ENCODE assay signal across 16 mouse cellular contexts in genomic region chr11:117445707-117446106, GRCm38 (mm10). TPM values are rescaled to one million over a fixed set of nuclear protein-coding genes. Genes with fewer than 3 reads are reported as not detected.
DNase-seq lines count a peak whose midpoint lies in the region; ATAC-seq and TF ChIP-seq lines count a peak whose summit lies in the region.
"Had no signal": no experiment of that assay in that cellular context is flagged by ENCODE, and none has a peak within 500 bp of the region (broad histone marks: within the 10 kb centered on the region; RNA-seq: fewer than 3 reads in every experiment).

No protein-coding gene starts in this region.

- H3K36me3 ChIP-seq in hindbrain, embryonic 12.5 days, result no peaks in the 10 kb centered on the region
- no peaks in the 10 kb centered on the region for H3K36me3 ChIP-seq in hindbrain, embryonic 10.5 days
- H3K36me3 ChIP-seq in hindbrain, postnatal 0 days (ENCODE audit: insufficient read depth, low read length), result no peaks in the 10 kb centered on the region
- H3K36me3 ChIP-seq in neural tube, embryonic 12.5 days, result no peaks in the 10 kb centered on the region
- H3K36me3 ChIP-seq: heart, embryonic 15.5 days; liver, embryonic 13.5 days; stomach, embryonic 15.5 days had no signal

- no peak for TF ChIP-seq CTCF in hindbrain, postnatal 0 days (IDR thresholded peaks at IDR 0.05; ENCODE audit: low read depth)

- H3K9me3 ChIP-seq in hindbrain, embryonic 12.5 days (replicated peaks), result no peaks in the 10 kb centered on the region
- no peaks in the 10 kb centered on the region for H3K9me3 ChIP-seq in hindbrain, embryonic 10.5 days
- no peaks in the 10 kb centered on the region for H3K9me3 ChIP-seq in hindbrain, postnatal 0 days (ENCODE audit: low read length)
- no peaks in the 10 kb centered on the region for H3K9me3 ChIP-seq in neural tube, embryonic 12.5 days
- H3K9me3 ChIP-seq: heart, embryonic 15.5 days; liver, embryonic 13.5 days; stomach, embryonic 15.5 days had no signal

- H3K27ac ChIP-seq in hindbrain, embryonic 12.5 days, result no peak overlapping the region
- H3K27ac ChIP-seq in hindbrain, embryonic 10.5 days, result no peak overlapping the region
- 0 out of 2 replicates have a peak overlapping the region, but pooled peaks have one; percentile 2 for H3K27ac ChIP-seq in hindbrain, postnatal 0 days
- 0 out of 2 replicates have a peak overlapping the region, but pooled peaks have one; percentile 12 for H3K27ac ChIP-seq in neural tube, embryonic 12.5 days
- H3K27ac ChIP-seq: heart, embryonic 15.5 days; liver, embryonic 13.5 days; stomach, embryonic 15.5 days had no signal

- peaks cover 8% of the 10 kb centered on the region; the same call in 1 of the 2 replicates for H3K27me3 ChIP-seq in hindbrain, embryonic 12.5 days
- peaks cover 47% of the 10 kb centered on the region for H3K27me3 ChIP-seq in hindbrain, embryonic 10.5 days (ENCODE audit: insufficient read depth, poor library complexity, severe bottlenecking)
- H3K27me3 ChIP-seq in hindbrain, postnatal 0 days (ENCODE audit: insufficient read depth, low read length), result no peaks in the 10 kb centered on the region
- peaks cover 8% of the 10 kb centered on the region; the same call in 1 of the 2 replicates for H3K27me3 ChIP-seq in neural tube, embryonic 12.5 days (replicated peaks)
- H3K27me3 ChIP-seq: stomach, embryonic 15.5 days had no signal

- H3K4me3 ChIP-seq in hindbrain, embryonic 12.5 days, result no peak overlapping the region
- H3K4me3 ChIP-seq in hindbrain, embryonic 10.5 days, result no peak overlapping the region
- no peak overlapping the region for H3K4me3 ChIP-seq in hindbrain, postnatal 0 days (ENCODE audit: low read length)
- H3K4me3 ChIP-seq in neural tube, embryonic 12.5 days, result no peak overlapping the region
- H3K4me3 ChIP-seq: heart, embryonic 15.5 days; liver, embryonic 13.5 days; stomach, embryonic 15.5 days had no signal

- H3K9ac ChIP-seq in hindbrain, embryonic 12.5 days, result 0 out of 2 replicates have a peak overlapping the region, but pooled peaks have one; percentile 1
- H3K9ac ChIP-seq in hindbrain, postnatal 0 days (replicated peaks; ENCODE audit: low read length), result no peak overlapping the region
- 0 out of 2 replicates have a peak overlapping the region, but pooled peaks have one; percentile 17 for H3K9ac ChIP-seq in neural tube, embryonic 12.5 days
- H3K9ac ChIP-seq: heart, embryonic 15.5 days; liver, embryonic 13.5 days; stomach, embryonic 15.5 days had no signal

- H3K4me1 ChIP-seq in hindbrain, embryonic 12.5 days, result peaks cover 32% of the 10 kb centered on the region
- peaks cover 37% of the 10 kb centered on the region for H3K4me1 ChIP-seq in hindbrain, embryonic 10.5 days (replicated peaks)
- peaks cover 4% of the 10 kb centered on the region; the same call in 1 of the 2 replicates for H3K4me1 ChIP-seq in hindbrain, postnatal 0 days (ENCODE audit: insufficient read depth, low read length)
- H3K4me1 ChIP-seq in neural tube, embryonic 12.5 days, result peaks cover 35% of the 10 kb centered on the region
- H3K4me1 ChIP-seq: heart, embryonic 15.5 days; liver, embryonic 13.5 days; stomach, embryonic 15.5 days had no signal

- H3K4me2 ChIP-seq in hindbrain, embryonic 12.5 days (replicated peaks), result no peak overlapping the region
- H3K4me2 ChIP-seq in hindbrain, postnatal 0 days (ENCODE audit: low read depth, low read length), result no peak overlapping the region
- H3K4me2 ChIP-seq in neural tube, embryonic 12.5 days (replicated peaks), result no peak overlapping the region
- H3K4me2 ChIP-seq: heart, embryonic 15.5 days; liver, embryonic 13.5 days; stomach, embryonic 15.5 days had no signal

- DNase-seq in hindbrain, embryonic 10.5 days (ENCODE audit: low spot score), result no peak
- DNase-seq in hindbrain, postnatal 0 days (ENCODE audit: low spot score), result no peak
- peak; percentile 44 for DNase-seq in kidney, postnatal 10 days
- no peak for DNase-seq in lung, adult 18-20 months
- DNase-seq: liver, embryonic 13.5 days; lung, postnatal 36 days; thymus, postnatal 4 days had no signal

- WGBS in hindbrain, embryonic 12.5 days, result 61% methylated on average over 6 of the region's 6 CpGs
- WGBS in hindbrain, embryonic 10.5 days, result 82% methylated on average over 6 of the region's 6 CpGs
- 55% methylated on average over 6 of the region's 6 CpGs for WGBS in hindbrain, postnatal 0 days
- WGBS in neural tube, embryonic 12.5 days, result 35% methylated on average over 6 of the region's 6 CpGs

- no peak for ATAC-seq in hindbrain, embryonic 12.5 days (ENCODE audit: low FRiP score)
- no peak for ATAC-seq in hindbrain, postnatal 0 days
- ATAC-seq in neural tube, embryonic 12.5 days (ENCODE audit: low FRiP score, low read depth), result no peak
- ATAC-seq in erythroid progenitor cell, adult 5-6 weeks (replicated peaks; ENCODE audit: low FRiP score, poor library complexity, severe bottlenecking), result no peak

RNA-seq across cellular contexts. Expression of gene Gm11733, which starts 38.5 kb away (rescaled TPM):
- not detected in 2 replicates for polyA plus RNA-seq in hindbrain, embryonic 12.5 days (2016; fragmentation: Nextera tagmentation; extraction: Ambion mirVana)
- polyA plus RNA-seq in hindbrain, embryonic 10.5 days (2016; fragmentation: Nextera tagmentation; extraction: Ambion mirVana), result not detected in 2 replicates
- total RNA-seq in hindbrain, postnatal 0 days (2014; rRNA removed), result 0.10 TPM in 1 of 2 replicates, not detected in the other
- 0.13 TPM in 1 of 2 replicates, not detected in the other for polyA plus RNA-seq in hindbrain, postnatal 0 days (2015; fragmentation: Nextera tagmentation; extraction: Ambion mirVana)
- polyA plus RNA-seq in neural tube, embryonic 12.5 days (2016; fragmentation: Nextera tagmentation; extraction: Ambion mirVana), result 0.08 TPM in 1 of 2 replicates, not detected in the other
- not detected in 2 replicates for total RNA-seq in erythroid progenitor cell, adult 5-6 weeks (2015; ENCODE audit: low replicate concordance)
- total RNA-seq in erythroid progenitor cell, adult 5-6 weeks (2017; ENCODE audit: low replicate concordance), result not detected in 2 replicates
- total RNA-seq: common myeloid progenitor, adult 5-6 weeks; monocyte, adult 5-6 weeks had no signal
- polyA plus RNA-seq: gonadal fat pad, adult 2 months; heart, embryonic 15.5 days; liver, embryonic 13.5 days; small intestine, adult 2 months; stomach, embryonic 15.5 days had no signal

Comparison
In these comparisons a context has a peak if more than half of its experiments do, and no peak if none do; other contexts are left out.
1. H3K27ac ChIP-seq: peak in hindbrain, postnatal 0 days (single experiment) and neural tube, embryonic 12.5 days (single experiment); none in hindbrain, embryonic 12.5 days (single experiment) and hindbrain, embryonic 10.5 days (single experiment).